Mouse (Mus musculus): ENCODE results near the gene Ctxn2. TPM values are rescaled to one million over a fixed set of nuclear protein-coding genes. Genes with fewer than 3 reads are reported as not detected.

The Ctxn2 gene
- polyA plus RNA-seq, 1 experiment from 2014 or later, result 17.5 TPM

- Histone ChIP-seq H3K27ac (no peak overlapping the region), H3K4me1 (replicated peaks; ENCODE audit: control insufficient read depth, insufficient read depth, low read length) (no peaks in the 10 kb centered on the region), H3K4me2 (replicated peaks) (no peak overlapping the region), H3K9me3 (ENCODE audit: control insufficient read depth, low read length) (no peaks in the 10 kb centered on the region), H3K27me3 (ENCODE audit: control insufficient read depth, insufficient read depth, low read length) (no peaks in the 10 kb centered on the region), H3K36me3 (replicated peaks; ENCODE audit: control insufficient read depth, insufficient read depth) (no peaks in the 10 kb centered on the region), H3K9ac (no peak overlapping the region), H3K4me3 (replicated peaks; ENCODE audit: low read length) (no peak overlapping the region)
- 85% methylated on average over 7 of the region's 7 CpGs for WGBS
- no peak for ATAC-seq (ENCODE audit: low FRiP score)
- no peak for DNase-seq (ENCODE audit: low spot score)
Measured at GRCm38 (mm10) chr2:125178225-125178798, 41.8 kb downstream of the Ctxn2 start.

GRCm38 (mm10) chr2:125187904-125188303 lies 51.4 kb downstream of the Ctxn2 start:
- Histone ChIP-seq H3K27me3 (ENCODE audit: control insufficient read depth, insufficient read depth, low read length) (no peaks in the 10 kb centered on the region), H3K27ac (no peak overlapping the region), H3K36me3 (replicated peaks; ENCODE audit: control insufficient read depth, insufficient read depth) (no peaks in the 10 kb centered on the region), H3K4me2 (replicated peaks) (no peak overlapping the region), H3K9ac (no peak overlapping the region), H3K4me3 (replicated peaks; ENCODE audit: low read length) (no peak overlapping the region), H3K4me1 (replicated peaks; ENCODE audit: control insufficient read depth, insufficient read depth, low read length) (no peaks in the 10 kb centered on the region), H3K9me3 (ENCODE audit: control insufficient read depth, low read length) (no peaks in the 10 kb centered on the region)
- WGBS, result 68% methylated on average over 11 of the region's 11 CpGs
- DNase-seq (ENCODE audit: low spot score) (no peak), ATAC-seq (ENCODE audit: low FRiP score) (no peak)

- Histone ChIP-seq H3K9ac (no peak overlapping the region), H3K4me2 (replicated peaks) (no peak overlapping the region), H3K9me3 (ENCODE audit: control insufficient read depth, low read length) (no peaks in the 10 kb centered on the region), H3K36me3 (replicated peaks; ENCODE audit: control insufficient read depth, insufficient read depth) (no peaks in the 10 kb centered on the region), H3K27me3 (ENCODE audit: control insufficient read depth, insufficient read depth, low read length) (no peaks in the 10 kb centered on the region), H3K27ac (no peak overlapping the region), H3K4me1 (replicated peaks; ENCODE audit: control insufficient read depth, insufficient read depth, low read length) (no peaks in the 10 kb centered on the region), H3K4me3 (replicated peaks; ENCODE audit: low read length) (no peak overlapping the region)
- DNase-seq (ENCODE audit: low spot score), result peak; percentile 89
- 2% methylated on average over 2 of the region's 2 CpGs for WGBS
- ATAC-seq (ENCODE audit: low FRiP score), result peak; percentile 66; the same call in 1 of the 2 replicates
Measured at GRCm38 (mm10) chr2:125189197-125189596, 52.7 kb downstream of the Ctxn2 start.

- no peak overlapping the region for H3K27ac ChIP-seq
- H3K9me3 ChIP-seq (ENCODE audit: control insufficient read depth, low read length), result no peaks in the 10 kb centered on the region
- ATAC-seq (ENCODE audit: low FRiP score) (no peak), DNase-seq (ENCODE audit: low spot score) (no peak)
- H3K27me3 ChIP-seq (ENCODE audit: control insufficient read depth, insufficient read depth, low read length), result no peaks in the 10 kb centered on the region
- H3K36me3 ChIP-seq (replicated peaks; ENCODE audit: control insufficient read depth, insufficient read depth), result no peaks in the 10 kb centered on the region
- no peak overlapping the region for H3K4me2 ChIP-seq (replicated peaks)
- H3K4me1 ChIP-seq (replicated peaks; ENCODE audit: control insufficient read depth, insufficient read depth, low read length), result no peaks in the 10 kb centered on the region
- H3K4me3 ChIP-seq (replicated peaks; ENCODE audit: low read length), result no peak overlapping the region
- H3K9ac ChIP-seq, result no peak overlapping the region
Measured at GRCm38 (mm10) chr2:125192905-125193304, 56.4 kb downstream of the Ctxn2 start.

- H3K4me1 ChIP-seq (replicated peaks; ENCODE audit: control insufficient read depth, insufficient read depth, low read length), result no peaks in the 10 kb centered on the region
- H3K4me3 ChIP-seq (replicated peaks; ENCODE audit: low read length), result no peak overlapping the region
- no peak overlapping the region for H3K27ac ChIP-seq
- DNase-seq (ENCODE audit: low spot score) (no peak), ATAC-seq (ENCODE audit: low FRiP score) (no peak)
- no peaks in the 10 kb centered on the region for H3K27me3 ChIP-seq (ENCODE audit: control insufficient read depth, insufficient read depth, low read length)
- H3K4me2 ChIP-seq (replicated peaks), result no peak overlapping the region
- WGBS, result 60% methylated on average over 7 of the region's 7 CpGs
- H3K36me3 ChIP-seq (replicated peaks; ENCODE audit: control insufficient read depth, insufficient read depth), result no peaks in the 10 kb centered on the region
- no peak overlapping the region for H3K9ac ChIP-seq
- H3K9me3 ChIP-seq (ENCODE audit: control insufficient read depth, low read length), result no peaks in the 10 kb centered on the region
Measured at GRCm38 (mm10) chr2:125196771-125197170, 60.3 kb downstream of the Ctxn2 start.

Other genes starting within 250 kb of the Ctxn2 start
- 5.6 and 8.2 TPM in 2 replicates for gene Slc24a5, start 68.6 kb upstream of the Ctxn2 start, polyA plus RNA-seq (2014; fragmentation: Nextera tagmentation; extraction: Ambion mirVana)
- 227 and 232 TPM in 2 replicates for gene Myef2, start 13.0 kb upstream of the Ctxn2 start, polyA plus RNA-seq (2014; fragmentation: Nextera tagmentation; extraction: Ambion mirVana)
- gene Slc12a1, start 15.8 kb downstream of the Ctxn2 start, polyA plus RNA-seq (2014; fragmentation: Nextera tagmentation; extraction: Ambion mirVana), result 0.15 and 0.18 TPM in 2 replicates
- 81.8 and 83.5 TPM in 2 replicates for gene Dut, start 110.5 kb downstream of the Ctxn2 start, polyA plus RNA-seq (2014; fragmentation: Nextera tagmentation; extraction: Ambion mirVana)